In genomic region chr10:120488526-120488925, GRCm38 (mm10) we compare ENCODE assay signal across 35 mouse cellular contexts. TPM values are rescaled to one million over a fixed set of nuclear protein-coding genes. Genes with fewer than 3 reads are reported as not detected.
"Had no signal": no experiment of that assay in that cellular context is flagged by ENCODE, and none has a peak within 500 bp of the region (broad histone marks: within the 10 kb centered on the region; RNA-seq: fewer than 3 reads in every experiment).

No protein-coding gene starts in this region.

- H3K9me3 ChIP-seq: limb, embryonic 10.5 days; limb, embryonic 15.5 days; liver, embryonic 12.5 days; liver, embryonic 13.5 days; liver, embryonic 15.5 days had no signal

- H3K4me3 ChIP-seq: limb, embryonic 10.5 days; limb, embryonic 12.5 days; limb, embryonic 13.5 days; limb, embryonic 15.5 days; liver, embryonic 12.5 days; liver, embryonic 13.5 days; liver, embryonic 15.5 days; lung, embryonic 15.5 days; megakaryocyte, embryonic 14.5 days; midbrain, embryonic 10.5 days; midbrain, embryonic 12.5 days; midbrain, embryonic 13.5 days; midbrain, embryonic 15.5 days; myocyte; neural tube, embryonic 12.5 days; neural tube, embryonic 13.5 days had no signal

- H3K36me3 ChIP-seq: limb, embryonic 10.5 days; limb, embryonic 12.5 days; limb, embryonic 13.5 days; limb, embryonic 15.5 days; liver, embryonic 12.5 days; liver, embryonic 13.5 days; liver, embryonic 15.5 days; lung, embryonic 15.5 days; midbrain, embryonic 10.5 days; midbrain, embryonic 12.5 days; midbrain, embryonic 13.5 days; midbrain, embryonic 15.5 days; neural tube, embryonic 12.5 days; neural tube, embryonic 13.5 days had no signal

- H3K4me1 ChIP-seq: liver, embryonic 12.5 days; liver, embryonic 13.5 days; liver, embryonic 15.5 days; midbrain, embryonic 12.5 days; midbrain, embryonic 13.5 days; midbrain, embryonic 15.5 days; neural tube, embryonic 12.5 days; neural tube, embryonic 13.5 days had no signal

- H3K4me2 ChIP-seq: limb, embryonic 12.5 days; limb, embryonic 13.5 days; limb, embryonic 15.5 days; liver, embryonic 11.5 days; liver, embryonic 12.5 days; liver, embryonic 13.5 days; liver, embryonic 15.5 days; lung, embryonic 14.5 days; lung, embryonic 15.5 days; midbrain, embryonic 11.5 days; midbrain, embryonic 12.5 days; midbrain, embryonic 13.5 days; midbrain, embryonic 15.5 days; neural tube, embryonic 12.5 days; neural tube, embryonic 13.5 days had no signal

- H3K9ac ChIP-seq: limb, embryonic 12.5 days; limb, embryonic 13.5 days; limb, embryonic 15.5 days; liver, embryonic 12.5 days; liver, embryonic 13.5 days; liver, embryonic 14.5 days; liver, embryonic 15.5 days; liver, postnatal 0 days; lung, embryonic 14.5 days; lung, embryonic 15.5 days; midbrain, embryonic 12.5 days; midbrain, embryonic 13.5 days; midbrain, embryonic 15.5 days; neural tube, embryonic 12.5 days; neural tube, embryonic 13.5 days had no signal

- ATAC-seq: liver, embryonic 12.5 days; liver, postnatal 0 days; lung, postnatal 0 days; midbrain, embryonic 13.5 days; midbrain, embryonic 15.5 days; midbrain, embryonic 16.5 days had no signal

- H3K27me3 ChIP-seq: limb, embryonic 12.5 days; limb, embryonic 13.5 days; limb, embryonic 15.5 days; liver, embryonic 12.5 days; liver, embryonic 13.5 days; liver, embryonic 15.5 days; lung, embryonic 15.5 days; megakaryocyte, embryonic 14.5 days; midbrain, embryonic 12.5 days; midbrain, embryonic 13.5 days; midbrain, embryonic 15.5 days; neural tube, embryonic 12.5 days; neural tube, embryonic 13.5 days had no signal

- H3K27ac ChIP-seq: limb, embryonic 12.5 days; limb, embryonic 13.5 days; limb, embryonic 15.5 days; liver, embryonic 12.5 days; liver, embryonic 13.5 days; liver, embryonic 14.5 days; liver, embryonic 15.5 days; lung, embryonic 15.5 days; macrophage; midbrain, embryonic 10.5 days; midbrain, embryonic 12.5 days; midbrain, embryonic 13.5 days; midbrain, embryonic 15.5 days; neural tube, embryonic 12.5 days; neural tube, embryonic 13.5 days had no signal

- DNase-seq: left cerebral cortex, postnatal 4 days; liver; liver, embryonic 13.5 days; liver, postnatal 0 days; lung, adult 18-20 months; lung, adult 2 months; lung, embryonic 14.5 days; lung, postnatal 10 days; lung, postnatal 14 days; lung, postnatal 36 days; lung, postnatal 4 days; midbrain, embryonic 14.5 days had no signal

RNA-seq across cellular contexts. Expression of gene Hmga2, which starts 12.3 kb away (rescaled TPM):
- total RNA-seq: liver, adult 2 months; monocyte, adult 5-6 weeks had no signal
- polyA plus RNA-seq: lung, adult 2 months had no signal
